Mouse (Mus musculus) testis, adult 2 months (tissue): ENCODE data around the gene Rnf224.

Experiments
- CTCF ChIP-seq: fragments of 200-500 bp; IDR thresholded peaks from 2 replicates; pipeline ENCODE4 v1.5.1; 2012; ENCODE audit warnings: low read depth, mild to moderate bottlenecking, inconsistent platforms, low read length, moderate library complexity; ENCODE audit not compliant: control insufficient read depth, insufficient read depth, insufficient replicate concordance
- POLR2A ChIP-seq: fragments of 200-500 bp; IDR thresholded peaks from 2 replicates; pipeline ENCODE4 v1.6.1; 2012; ENCODE audit warnings: low read depth, mild to moderate bottlenecking, inconsistent platforms, low read length, moderate library complexity; ENCODE audit not compliant: control insufficient read depth

DNA sequence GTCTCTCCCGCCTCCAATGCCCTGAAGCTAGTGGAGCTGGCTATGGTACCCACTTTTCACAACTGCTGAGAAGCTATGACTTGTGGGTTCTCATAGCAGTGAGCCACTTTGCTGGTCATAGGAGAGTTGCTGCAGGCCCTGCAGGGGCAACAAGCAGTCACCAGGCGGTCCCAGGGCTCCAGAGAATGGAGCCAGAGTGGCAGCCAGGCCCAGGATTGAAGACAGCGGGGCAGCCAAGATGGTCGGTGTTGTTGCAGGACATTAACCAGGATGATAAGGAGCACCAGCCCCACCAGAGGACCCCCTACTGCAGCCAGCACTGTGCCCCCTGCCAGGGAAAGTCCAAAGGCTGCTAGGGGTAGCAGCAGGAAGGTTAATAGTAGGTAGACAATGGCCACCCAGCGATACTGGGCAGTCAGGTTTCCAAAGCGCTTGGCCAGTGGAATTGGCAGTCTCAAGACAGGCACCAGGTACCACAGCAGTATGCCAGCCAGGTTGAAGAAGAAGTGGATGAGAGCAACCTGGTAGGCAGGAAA, 7.5 kb downstream of the Rnf224 start:
- TF ChIP-seq POLR2A, result no peak
- TF ChIP-seq CTCF, result no peak
